Mouse (Mus musculus) embryonic facial prominence, embryonic 11.5 days (tissue): ENCODE measurements at regions not wholly inside any gene's neighbourhood (a gene's known extent, or its start where the extent isn't known, plus 50 kb on each side); places are given as distances from the start of the nearest gene placed in this dataset.

Source experiments
- ATAC-seq: fragments of 200-750 bp; cut with Nextera tagmentation; replicated peaks from 2 replicates; pipeline ENCODE4 v1.8.0; 2017; ENCODE audit warnings: low read depth; ENCODE audit not compliant: insufficient number of reproducible peaks, low FRiP score, low TSS enrichment
- DNase-seq: peaks from one replicate; pipeline ENCODE4 v3.0.0-alpha.2; 2015; ENCODE audit warnings: low spot score
- H3K27ac ChIP-seq: fragments of 300-500 bp; sonication (generic); replicated peaks from 2 replicates; pipeline ENCODE4 v1.5.1; 2014; ENCODE audit warnings: mild to moderate bottlenecking, low read depth, low read length, control low read depth
- H3K27me3 ChIP-seq: fragments of 300-500 bp; sonication (generic); 2 replicates; pipeline ENCODE4 v1.6.1; 2014; ENCODE audit warnings: mild to moderate bottlenecking, low read length, moderate library complexity, mixed read lengths; ENCODE audit not compliant: control insufficient read depth, insufficient read depth
- H3K36me3 ChIP-seq: fragments of 300-500 bp; sonication (generic); replicated peaks from 2 replicates; pipeline ENCODE4 v1.6.1; 2014; ENCODE audit warnings: low read depth, mild to moderate bottlenecking, low read length, moderate library complexity, mixed read lengths; ENCODE audit not compliant: control insufficient read depth, insufficient read depth
- H3K4me1 ChIP-seq: fragments of 300-500 bp; sonication (generic); 2 replicates; pipeline ENCODE4 v1.6.1; 2014; ENCODE audit warnings: low read length, mixed read lengths; ENCODE audit not compliant: control insufficient read depth, insufficient read depth
- H3K4me2 ChIP-seq: fragments of 300-500 bp; sonication (generic); 2 replicates; pipeline ENCODE4 v1.6.1; 2014; ENCODE audit warnings: low read depth, mild to moderate bottlenecking, control low read depth, low read length, moderate library complexity
- H3K4me3 ChIP-seq: fragments of 300-500 bp; sonication (generic); 2 replicates; pipeline ENCODE4 v1.5.1; 2014; ENCODE audit warnings: low read depth, low read length, control low read depth
- H3K9ac ChIP-seq: fragments of 300-500 bp; sonication (generic); replicated peaks from 2 replicates; pipeline ENCODE4 v1.6.1; 2014; ENCODE audit warnings: mild to moderate bottlenecking, control low read depth, low read length
- H3K9me3 ChIP-seq: fragments of 300-500 bp; sonication (generic); replicated peaks from 2 replicates; pipeline ENCODE4 v1.6.1; 2016; ENCODE audit warnings: mild to moderate bottlenecking, low read length, inconsistent platforms, mixed read lengths; ENCODE audit not compliant: control insufficient read depth
- WGBS: fragments of 180-500 bp; shearing (Covaris S2); extraction: QIAGEN DNeasy Blood & Tissue Kit; methylation state at CpG from one replicate; pipeline ENCODE4 v1.1.7; 2014; 5-methylcytosine and 5-hydroxymethylcytosine counted together

DNA sequence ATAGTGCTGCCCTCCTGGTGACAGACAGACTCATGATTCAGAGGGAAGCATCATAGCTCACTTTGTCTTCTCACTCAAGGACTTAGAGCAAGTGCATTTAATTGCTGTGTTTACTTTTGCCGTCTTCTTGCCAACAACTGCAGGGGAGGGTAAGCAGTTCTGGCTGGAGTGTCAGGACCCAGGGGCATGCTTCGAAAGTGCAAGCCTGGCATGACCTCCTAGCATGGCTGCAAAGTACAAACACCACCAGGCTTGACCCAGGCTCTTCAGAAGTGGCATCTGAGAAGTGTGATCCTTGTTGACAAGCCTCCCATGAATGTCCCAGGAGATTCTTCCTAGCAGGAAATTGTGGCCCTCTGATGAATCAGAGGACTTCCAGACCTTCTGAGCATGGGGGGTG, 87.4 kb upstream of the Spag17 start:
- H3K4me1 ChIP-seq: no peaks in the 10 kb centered on the region
- H3K4me2 ChIP-seq: no peak overlapping the region
- no peak overlapping the region for H3K9ac ChIP-seq
- no peaks in the 10 kb centered on the region for H3K36me3 ChIP-seq
- WGBS: 58% methylated on average over 2 of the region's 2 CpGs
- no peak overlapping the region for H3K4me3 ChIP-seq
- no peak for DNase-seq
- H3K27ac ChIP-seq: no peak overlapping the region
- ATAC-seq: no peak
- H3K27me3 ChIP-seq: no peaks in the 10 kb centered on the region
- no peaks in the 10 kb centered on the region for H3K9me3 ChIP-seq

DNA sequence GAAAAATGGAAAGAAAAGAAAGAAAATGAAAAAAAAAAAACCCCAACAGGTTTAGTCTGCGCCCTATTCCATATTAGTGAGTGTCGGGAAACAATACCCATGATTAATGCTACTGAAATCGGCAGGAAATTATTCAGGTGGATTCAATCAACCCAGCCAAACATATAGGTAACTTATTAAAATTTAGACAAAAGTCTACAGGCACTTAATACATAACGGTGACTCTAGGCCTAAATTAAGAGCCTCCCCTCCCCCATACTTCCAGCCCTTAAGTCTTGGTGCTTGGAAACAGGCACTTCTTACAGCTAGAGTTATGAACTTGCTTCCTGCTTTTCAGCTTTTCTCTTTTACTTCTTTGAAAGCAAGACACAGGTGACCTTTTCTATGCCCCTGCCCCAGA, 74.7 kb upstream of the Spag17 start:
- Histone ChIP-seq H3K9ac (no peak overlapping the region), H3K9me3 (no peaks in the 10 kb centered on the region), H3K27me3 (no peaks in the 10 kb centered on the region), H3K27ac (no peak overlapping the region), H3K4me2 (no peak overlapping the region), H3K4me3 (no peak overlapping the region), H3K4me1 (no peaks in the 10 kb centered on the region), H3K36me3 (no peaks in the 10 kb centered on the region)
- ATAC-seq (no peak), DNase-seq (no peak)
- WGBS: 72% methylated on average over 4 of the region's 4 CpGs

DNA sequence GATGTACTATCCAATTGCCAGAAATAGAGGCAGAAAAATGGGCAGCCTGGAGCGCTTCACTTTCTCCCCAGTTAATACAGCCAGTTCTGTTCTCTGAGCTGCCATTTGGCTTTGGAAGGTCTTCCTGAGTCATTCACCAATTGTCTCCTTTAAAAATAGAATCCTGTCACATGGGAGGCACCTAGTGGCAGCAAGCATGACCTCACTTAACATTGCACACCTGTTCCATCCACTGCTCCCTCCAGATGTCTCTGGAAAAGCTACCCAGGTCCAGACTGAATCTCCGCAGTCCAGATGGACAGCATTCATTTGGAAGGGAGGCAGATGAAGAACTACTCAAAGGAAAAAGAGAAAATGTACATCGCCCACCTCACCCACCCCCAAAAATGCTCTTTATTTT, 73.9 kb upstream of the Spag17 start:
- Histone ChIP-seq H3K4me1 (no peaks in the 10 kb centered on the region), H3K9me3 (no peaks in the 10 kb centered on the region), H3K27ac (no peak overlapping the region), H3K36me3 (no peaks in the 10 kb centered on the region), H3K4me2 (no peak overlapping the region), H3K9ac (no peak overlapping the region), H3K27me3 (no peaks in the 10 kb centered on the region), H3K4me3 (no peak overlapping the region)
- DNase-seq (no peak), ATAC-seq (no peak)
- WGBS: 86% methylated on average over 3 of the region's 3 CpGs

DNA sequence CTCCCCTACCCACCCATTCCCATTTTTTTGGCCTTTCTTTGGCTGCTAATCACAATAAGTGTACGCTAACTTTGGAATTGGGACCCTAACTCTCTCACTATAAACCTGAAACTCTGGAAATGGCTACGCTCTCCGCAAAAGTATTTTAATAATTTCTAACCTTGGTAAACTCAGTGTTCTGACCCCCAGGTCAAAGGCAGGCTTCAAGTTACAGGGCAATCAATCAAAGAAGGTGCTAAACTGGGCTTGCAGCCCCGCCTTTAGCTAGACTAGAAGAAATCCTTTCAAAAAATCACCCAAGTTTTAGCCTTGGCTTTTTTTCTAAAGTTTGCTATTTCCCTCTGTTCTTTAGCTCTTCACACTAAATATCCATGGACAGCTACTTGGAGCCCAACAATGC, 72.4 kb upstream of the Spag17 start:
- ATAC-seq (no peak), DNase-seq (peak; percentile 36)
- H3K4me2 ChIP-seq: no peak overlapping the region
- no peaks in the 10 kb centered on the region for H3K9me3 ChIP-seq
- H3K36me3 ChIP-seq: no peaks in the 10 kb centered on the region
- no peaks in the 10 kb centered on the region for H3K27me3 ChIP-seq
- H3K27ac ChIP-seq: no peak overlapping the region
- H3K9ac ChIP-seq: no peak overlapping the region
- WGBS: 34% methylated on average over 4 of the region's 4 CpGs
- H3K4me1 ChIP-seq: no peaks in the 10 kb centered on the region
- H3K4me3 ChIP-seq: no peak overlapping the region

DNA sequence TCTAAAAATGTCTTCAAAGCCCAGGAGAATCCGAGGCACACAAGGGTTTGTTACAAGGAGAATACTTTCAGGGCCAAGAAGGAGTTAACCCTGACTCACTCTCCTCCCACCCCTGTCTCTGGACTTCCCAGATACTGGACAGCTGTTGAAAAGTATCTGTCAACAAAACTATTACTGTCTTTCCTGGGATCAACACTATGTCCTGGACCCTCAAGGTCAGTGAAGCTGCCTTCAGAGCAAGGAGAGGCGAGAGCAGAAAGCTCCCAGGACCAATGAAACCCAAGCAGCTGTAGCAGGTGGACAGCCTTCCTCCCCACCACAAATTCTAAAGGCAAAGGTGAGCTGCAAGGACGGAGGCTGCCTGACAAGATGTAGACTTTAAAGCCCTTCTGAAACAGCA, 70.1 kb upstream of the Spag17 start:
- H3K9ac ChIP-seq: no peak overlapping the region
- no peak overlapping the region for H3K4me3 ChIP-seq
- ATAC-seq (no peak), DNase-seq (no peak)
- 53% methylated on average over 3 of the region's 3 CpGs for WGBS
- H3K36me3 ChIP-seq: no peaks in the 10 kb centered on the region
- H3K27ac ChIP-seq: no peak overlapping the region
- no peak overlapping the region for H3K4me2 ChIP-seq
- H3K27me3 ChIP-seq: no peaks in the 10 kb centered on the region
- H3K4me1 ChIP-seq: no peaks in the 10 kb centered on the region
- no peaks in the 10 kb centered on the region for H3K9me3 ChIP-seq

DNA sequence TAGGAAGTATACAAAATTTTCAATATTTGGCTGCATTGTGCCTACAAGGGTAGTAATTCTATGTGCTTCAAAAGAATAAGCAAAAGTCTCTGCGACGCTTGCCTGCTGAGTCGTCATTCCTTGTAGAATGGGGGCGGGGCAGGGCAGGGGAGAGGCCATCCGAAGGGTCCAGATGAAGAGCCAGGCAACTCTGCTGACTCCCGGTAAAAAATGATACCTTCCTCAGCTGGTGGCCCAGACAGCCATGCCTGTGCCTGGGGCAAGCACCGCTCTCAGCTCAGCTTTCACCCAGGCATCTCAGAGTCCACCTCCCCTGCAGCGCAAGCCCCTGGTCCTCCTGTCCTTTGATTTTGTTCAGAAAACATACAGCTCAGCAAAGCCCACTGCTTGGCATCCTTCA, 67.2 kb upstream of the Spag17 start:
- no peak overlapping the region for H3K4me3 ChIP-seq
- H3K9me3 ChIP-seq: no peaks in the 10 kb centered on the region
- H3K36me3 ChIP-seq: no peaks in the 10 kb centered on the region
- no peak overlapping the region for H3K27ac ChIP-seq
- H3K9ac ChIP-seq: no peak overlapping the region
- ATAC-seq (0 out of 2 replicates have a peak, but pooled peaks have one; percentile 52), DNase-seq (peak; percentile 29)
- H3K4me1 ChIP-seq: no peaks in the 10 kb centered on the region
- WGBS: 33% methylated on average over 8 of the region's 8 CpGs
- peak overlapping the region; percentile 10; the same call in 1 of the 2 replicates for H3K4me2 ChIP-seq
- H3K27me3 ChIP-seq: no peaks in the 10 kb centered on the region

DNA sequence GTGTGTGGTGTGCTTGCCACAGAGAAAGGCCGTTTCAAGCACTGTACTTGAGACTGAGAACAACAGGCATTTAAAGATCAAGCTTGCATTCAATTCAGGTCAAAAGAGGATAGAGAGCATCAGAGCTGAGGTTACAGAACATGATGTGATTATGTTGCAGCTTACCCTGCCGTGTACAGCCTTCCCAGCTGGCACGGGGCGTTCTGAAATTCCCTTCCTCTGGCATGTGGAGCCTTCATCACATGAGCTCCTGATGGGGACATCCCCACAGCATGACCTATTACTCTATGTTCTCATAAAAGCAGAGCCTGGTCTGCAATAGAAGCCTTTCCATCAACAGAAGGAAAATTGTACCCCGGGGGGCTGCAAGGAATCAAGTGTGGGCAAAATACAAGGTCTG, 62.5 kb upstream of the Spag17 start:
- H3K27me3 ChIP-seq: no peaks in the 10 kb centered on the region
- H3K4me2 ChIP-seq: no peak overlapping the region
- no peak for ATAC-seq
- no peaks in the 10 kb centered on the region for H3K4me1 ChIP-seq
- 84% methylated on average over 5 of the region's 5 CpGs for WGBS
- H3K4me3 ChIP-seq: no peak overlapping the region
- no peak overlapping the region for H3K27ac ChIP-seq
- no peaks in the 10 kb centered on the region for H3K36me3 ChIP-seq
- no peak for DNase-seq
- H3K9ac ChIP-seq: no peak overlapping the region
- H3K9me3 ChIP-seq: no peaks in the 10 kb centered on the region

DNA sequence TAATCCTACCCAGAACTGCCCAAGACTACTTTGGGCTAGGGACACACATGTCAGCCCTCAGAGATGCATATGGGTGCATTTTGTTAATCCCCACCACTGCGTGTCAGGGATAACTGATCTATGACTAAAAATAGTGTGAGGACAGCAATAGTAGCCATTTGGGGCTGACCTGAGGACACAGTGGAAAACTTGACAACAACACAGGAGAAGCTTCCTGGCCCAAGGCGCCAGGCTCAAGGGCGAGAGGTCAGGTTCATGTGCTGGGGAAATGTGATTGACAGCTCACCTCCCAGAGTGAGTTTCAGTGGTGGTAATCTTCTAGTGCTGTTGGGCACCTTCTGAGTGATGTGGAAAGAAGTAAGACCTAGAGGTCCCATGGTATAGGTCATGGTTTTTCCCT, 62.0 kb upstream of the Spag17 start:
- H3K27ac ChIP-seq: no peak overlapping the region
- H3K36me3 ChIP-seq: no peaks in the 10 kb centered on the region
- no peaks in the 10 kb centered on the region for H3K27me3 ChIP-seq
- ATAC-seq (no peak), DNase-seq (no peak)
- H3K4me3 ChIP-seq: no peak overlapping the region
- no peak overlapping the region for H3K4me2 ChIP-seq
- no peak overlapping the region for H3K9ac ChIP-seq
- no peaks in the 10 kb centered on the region for H3K9me3 ChIP-seq
- WGBS: 68% methylated on average over 3 of the region's 3 CpGs
- no peaks in the 10 kb centered on the region for H3K4me1 ChIP-seq
